Mouse (Mus musculus): ENCODE measurements around the gene Pip5k1b.

DNA sequence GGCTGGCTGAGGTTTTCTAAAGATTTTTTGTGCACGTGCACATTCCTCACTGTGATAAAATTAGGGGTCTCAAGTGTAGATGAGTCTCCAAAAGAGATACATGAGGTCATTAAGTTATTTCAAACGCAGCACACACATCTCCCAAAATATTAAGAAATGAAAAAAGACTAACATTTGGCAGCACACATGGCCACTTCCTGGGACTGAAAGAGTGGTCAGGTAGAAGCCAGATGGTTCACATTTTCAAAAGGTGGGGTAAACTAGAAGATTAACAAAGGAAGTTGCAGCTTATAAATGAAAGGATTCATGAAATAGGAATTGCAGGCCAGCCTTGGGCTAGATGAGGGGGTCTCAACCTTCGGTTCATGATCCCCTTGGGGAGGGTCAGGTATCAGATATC, 19.4 kb downstream of the Pip5k1b start:
- TF ChIP-seq CTCF (conservative IDR thresholded peaks at IDR 0.05; ENCODE audit: low read length) (no peak), POU5F1 (IDR thresholded peaks at IDR 0.05; ENCODE audit: borderline replicate concordance, low read length) (no peak), NANOG (IDR thresholded peaks at IDR 0.05; ENCODE audit: borderline replicate concordance, low read length) (no peak)

All from E14TG2a.4 (cell line).